Mouse (Mus musculus): ENCODE results near the gene Dab1. TPM values are rescaled to one million over a fixed set of nuclear protein-coding genes. Genes with fewer than 3 reads are reported as not detected.
A peak's percentile ranks its signal among the peaks of the same experiment; 100 is the strongest.

Dab1 gene
- polyA plus RNA-seq, 1 experiment: 1.1 TPM

GRCm38 (mm10) chr4:104331896-104332295, 712.7 kb downstream of the Dab1 start:
- no peaks in the 10 kb centered on the region for H3K36me3 ChIP-seq (ENCODE audit: control insufficient read depth, insufficient read depth, low read length)
- H3K27ac ChIP-seq (ENCODE audit: control insufficient read depth, insufficient read depth, low read depth, low read length): no peak overlapping the region
- H3K4me3 ChIP-seq (ENCODE audit: control insufficient read depth, low read depth, low read length): no peak overlapping the region
- H3K27me3 ChIP-seq (ENCODE audit: control insufficient read depth, insufficient read depth, low read length): no peaks in the 10 kb centered on the region
- TF ChIP-seq POLR2A (IDR thresholded peaks at IDR 0.05; ENCODE audit: control insufficient read depth, low read depth, low read length) (no peak), CTCF (IDR thresholded peaks at IDR 0.05; ENCODE audit: control insufficient read depth, insufficient read depth, insufficient replicate concordance, low read depth, low read length) (no peak)
- no peaks in the 10 kb centered on the region for H3K4me1 ChIP-seq (ENCODE audit: control insufficient read depth, insufficient read depth, low read length)

DNA sequence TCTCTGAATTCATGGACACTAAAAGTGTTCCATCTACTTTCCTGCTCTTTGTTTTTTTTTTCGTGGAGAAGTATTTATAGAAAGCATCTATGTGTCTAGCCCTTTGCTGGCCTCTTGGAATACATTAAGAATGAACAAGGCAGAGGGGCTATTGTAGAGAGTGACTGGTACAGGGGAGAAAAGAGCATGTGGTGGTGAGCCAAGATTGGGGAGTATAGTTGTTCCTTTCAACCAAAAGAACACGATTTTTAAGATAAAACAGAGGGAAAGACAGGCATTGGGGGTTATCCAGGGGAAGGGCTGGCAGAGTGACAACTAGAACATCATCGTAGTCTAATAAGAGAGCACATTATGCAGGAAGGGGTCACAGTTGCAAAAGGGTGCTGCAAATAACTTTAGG, 713.2 kb downstream of the Dab1 start:
- no peak for TF ChIP-seq POLR2A (IDR thresholded peaks at IDR 0.05; ENCODE audit: control insufficient read depth, low read depth, low read length)
- no peak for TF ChIP-seq CTCF (IDR thresholded peaks at IDR 0.05; ENCODE audit: control insufficient read depth, insufficient read depth, insufficient replicate concordance, low read depth, low read length)
- Histone ChIP-seq H3K4me1 (ENCODE audit: control insufficient read depth, insufficient read depth, low read length) (no peaks in the 10 kb centered on the region), H3K27ac (ENCODE audit: control insufficient read depth, insufficient read depth, low read depth, low read length) (no peak overlapping the region), H3K27me3 (ENCODE audit: control insufficient read depth, insufficient read depth, low read length) (no peaks in the 10 kb centered on the region), H3K4me3 (ENCODE audit: control insufficient read depth, low read depth, low read length) (no peak overlapping the region), H3K36me3 (ENCODE audit: control insufficient read depth, insufficient read depth, low read length) (no peaks in the 10 kb centered on the region)

DNA sequence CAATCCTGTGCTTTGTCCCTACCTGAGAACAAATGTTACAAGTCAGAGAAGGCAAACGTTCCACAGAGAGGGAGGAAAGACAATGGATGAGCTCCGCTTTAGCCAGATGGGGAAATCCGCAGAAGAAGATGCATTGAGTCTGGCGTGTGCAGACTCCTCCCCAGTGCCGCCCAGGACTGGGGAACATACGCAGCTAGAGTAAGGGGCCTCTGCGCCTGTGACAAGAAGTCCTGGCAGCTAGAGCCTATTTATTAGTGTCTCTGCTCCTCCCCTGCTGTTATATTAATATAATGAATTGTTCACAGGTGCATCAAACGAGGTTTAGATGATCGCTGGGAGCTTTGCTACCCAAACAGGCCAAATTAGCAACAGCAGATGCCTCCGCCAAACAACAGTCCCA, 718.1 kb downstream of the Dab1 start:
- no peak for TF ChIP-seq CTCF (IDR thresholded peaks at IDR 0.05; ENCODE audit: control insufficient read depth, insufficient read depth, insufficient replicate concordance, low read depth, low read length)
- no peak for TF ChIP-seq POLR2A (IDR thresholded peaks at IDR 0.05; ENCODE audit: control insufficient read depth, low read depth, low read length)
- Histone ChIP-seq H3K27me3 (ENCODE audit: control insufficient read depth, insufficient read depth, low read length) (no peaks in the 10 kb centered on the region), H3K27ac (ENCODE audit: control insufficient read depth, insufficient read depth, low read depth, low read length) (no peak overlapping the region), H3K36me3 (ENCODE audit: control insufficient read depth, insufficient read depth, low read length) (no peaks in the 10 kb centered on the region), H3K4me1 (ENCODE audit: control insufficient read depth, insufficient read depth, low read length) (no peaks in the 10 kb centered on the region), H3K4me3 (ENCODE audit: control insufficient read depth, low read depth, low read length) (no peak overlapping the region)

GRCm38 (mm10) chr4:104338382-104338781, 719.2 kb downstream of the Dab1 start:
- no peak for TF ChIP-seq POLR2A (IDR thresholded peaks at IDR 0.05; ENCODE audit: control insufficient read depth, low read depth, low read length)
- no peak for TF ChIP-seq CTCF (IDR thresholded peaks at IDR 0.05; ENCODE audit: control insufficient read depth, insufficient read depth, insufficient replicate concordance, low read depth, low read length)
- H3K36me3 ChIP-seq (ENCODE audit: control insufficient read depth, insufficient read depth, low read length): no peaks in the 10 kb centered on the region
- no peak overlapping the region for H3K27ac ChIP-seq (ENCODE audit: control insufficient read depth, insufficient read depth, low read depth, low read length)

DNA sequence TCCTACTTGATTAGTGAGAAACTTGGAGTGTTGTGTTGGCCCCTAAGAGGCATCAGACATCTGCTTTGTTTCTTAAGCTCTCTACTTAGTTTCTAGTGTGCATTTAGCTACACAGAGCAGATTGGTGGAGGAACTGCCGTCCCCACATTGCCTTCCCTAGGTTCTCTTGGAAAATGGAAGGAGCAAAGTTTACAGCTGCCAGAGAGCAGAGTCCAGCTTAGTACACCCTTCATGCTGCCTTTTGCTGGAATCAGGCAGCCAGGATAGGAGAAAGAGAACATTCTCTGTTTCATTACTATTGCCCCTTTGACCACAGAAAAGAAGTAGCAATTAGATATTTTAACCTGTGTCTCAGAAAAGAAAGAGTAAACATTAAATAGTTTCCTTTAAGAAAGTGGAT, 742.2 kb downstream of the Dab1 start:
- H3K36me3 ChIP-seq (ENCODE audit: control insufficient read depth, insufficient read depth, low read length): no peaks in the 10 kb centered on the region
- TF ChIP-seq CTCF (IDR thresholded peaks at IDR 0.05; ENCODE audit: control insufficient read depth, insufficient read depth, insufficient replicate concordance, low read depth, low read length) (no peak), POLR2A (IDR thresholded peaks at IDR 0.05; ENCODE audit: control insufficient read depth, low read depth, low read length) (no peak)
- no peak overlapping the region for H3K4me3 ChIP-seq (ENCODE audit: control insufficient read depth, low read depth, low read length)
- no peaks in the 10 kb centered on the region for H3K27me3 ChIP-seq (ENCODE audit: control insufficient read depth, insufficient read depth, low read length)
- peaks cover under 1% of the 10 kb centered on the region; the same call in 1 of the 2 replicates for H3K4me1 ChIP-seq (ENCODE audit: control insufficient read depth, insufficient read depth, low read length)
- no peak overlapping the region for H3K27ac ChIP-seq (ENCODE audit: control insufficient read depth, insufficient read depth, low read depth, low read length)

More at GRCm38 (mm10) chr4:104338382-104338781, 719.2 kb downstream of the Dab1 start:
- no peaks in the 10 kb centered on the region for H3K4me1 ChIP-seq (ENCODE audit: control insufficient read depth, insufficient read depth, low read length)
- H3K4me3 ChIP-seq (ENCODE audit: control insufficient read depth, low read depth, low read length): no peak overlapping the region
- no peaks in the 10 kb centered on the region for H3K27me3 ChIP-seq (ENCODE audit: control insufficient read depth, insufficient read depth, low read length)

DNA sequence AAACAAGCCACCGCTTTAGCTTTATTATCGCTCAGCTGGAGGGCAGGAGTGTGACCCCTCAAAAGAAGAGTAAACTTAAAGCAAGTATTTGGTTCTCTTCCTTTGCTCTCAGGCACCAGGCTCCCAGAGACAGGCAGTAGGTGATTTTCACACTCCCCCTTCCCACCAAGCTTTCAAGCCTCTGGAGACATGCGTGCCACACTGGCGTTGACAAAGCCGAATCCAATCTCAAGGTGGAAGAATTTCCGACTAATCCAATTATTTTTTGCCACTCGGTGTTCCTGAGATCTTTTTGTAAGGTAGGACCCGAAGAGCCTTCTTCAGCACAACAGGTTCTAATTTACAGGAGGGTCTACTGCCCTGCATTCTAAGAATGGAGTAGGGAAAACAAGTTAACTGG, 747.3 kb downstream of the Dab1 start:
- Histone ChIP-seq H3K4me1 (ENCODE audit: control insufficient read depth, insufficient read depth, low read length) (peaks cover 17% of the 10 kb centered on the region), H3K36me3 (ENCODE audit: control insufficient read depth, insufficient read depth, low read length) (no peaks in the 10 kb centered on the region), H3K27ac (ENCODE audit: control insufficient read depth, insufficient read depth, low read depth, low read length) (no peak overlapping the region), H3K4me3 (ENCODE audit: control insufficient read depth, low read depth, low read length) (peak overlapping the region; percentile 74), H3K27me3 (ENCODE audit: control insufficient read depth, insufficient read depth, low read length) (peaks cover 8% of the 10 kb centered on the region)
- TF ChIP-seq POLR2A (IDR thresholded peaks at IDR 0.05; ENCODE audit: control insufficient read depth, low read depth, low read length): no peak
- TF ChIP-seq CTCF (IDR thresholded peaks at IDR 0.05; ENCODE audit: control insufficient read depth, insufficient read depth, insufficient replicate concordance, low read depth, low read length): no peak

GRCm38 (mm10) chr4:104366894-104367740, 748.0 kb downstream of the Dab1 start:
- Histone ChIP-seq H3K4me3 (ENCODE audit: control insufficient read depth, low read depth, low read length) (peak overlapping the region; percentile 74), H3K36me3 (ENCODE audit: control insufficient read depth, insufficient read depth, low read length) (no peaks in the 10 kb centered on the region), H3K27me3 (ENCODE audit: control insufficient read depth, insufficient read depth, low read length) (peaks cover 8% of the 10 kb centered on the region), H3K27ac (ENCODE audit: control insufficient read depth, insufficient read depth, low read depth, low read length) (no peak overlapping the region), H3K4me1 (ENCODE audit: control insufficient read depth, insufficient read depth, low read length) (peaks cover 17% of the 10 kb centered on the region)
- no peak for TF ChIP-seq POLR2A (IDR thresholded peaks at IDR 0.05; ENCODE audit: control insufficient read depth, low read depth, low read length)
- TF ChIP-seq CTCF (IDR thresholded peaks at IDR 0.05; ENCODE audit: control insufficient read depth, insufficient read depth, insufficient replicate concordance, low read depth, low read length): no peak
